Mouse (Mus musculus) monocyte, adult 5-6 weeks (primary cell): ENCODE data around the gene Dll1. TPM values are rescaled to one million over a fixed set of nuclear protein-coding genes. Genes with fewer than 3 reads are reported as not detected.

ENCODE experiments used
- ATAC-seq: fragments of 153-309, 156-312 bp; replicated peaks from 2 replicates; pipeline ENCODE4 v1.8.0; 2017; ENCODE audit warnings: mild to moderate bottlenecking; ENCODE audit not compliant: low TSS enrichment, insufficient number of reproducible peaks, severe bottlenecking, poor library complexity, low FRiP score
- total RNA-seq: library from RNA; stranded (forward); fragments of 200-1000, 200-491, 200-594 nt; gene quantifications from 3 replicates; pipeline ENCODE4 v1.2.3, GENCODE M21; 2017

Dll1 gene
- total RNA-seq, 1 experiment from 2014 or later, result 0.19 TPM

GRCm38 (mm10) chr17:15352869-15353610 lies 23.6 kb downstream of the Dll1 start:
- no peak for ATAC-seq

- no peak for ATAC-seq
Observed at GRCm38 (mm10) chr17:15350152-15350551, 26.5 kb downstream of the Dll1 start.

- ATAC-seq, result no peak
Observed at GRCm38 (mm10) chr17:15343071-15343822, 33.4 kb downstream of the Dll1 start.

GRCm38 (mm10) chr17:15337906-15338305 lies 38.8 kb downstream of the Dll1 start:
- ATAC-seq, result no peak

- no peak for ATAC-seq
Observed at GRCm38 (mm10) chr17:15329740-15330318, 46.8 kb downstream of the Dll1 start.

- ATAC-seq, result no peak
Observed at GRCm38 (mm10) chr17:15327106-15327505, 49.6 kb downstream of the Dll1 start.

GRCm38 (mm10) chr17:15325976-15326842 lies 50.5 kb downstream of the Dll1 start:
- ATAC-seq, result no peak

GRCm38 (mm10) chr17:15323191-15323834 lies 53.4 kb downstream of the Dll1 start:
- no peak for ATAC-seq

Other genes starting within 250 kb of the Dll1 start
- 25.5 to 42.6 TPM (median 29.4 TPM) in 3 replicates for gene Fam120b, start 19.3 kb upstream of the Dll1 start, total RNA-seq
- gene Psmb1, start 122.9 kb upstream of the Dll1 start, total RNA-seq, result 173 to 199 TPM (median 192 TPM) in 3 replicates
- gene Tbp, start 123.0 kb upstream of the Dll1 start, total RNA-seq, result 32.7 to 62.0 TPM (median 39.8 TPM) in 3 replicates
- gene Pdcd2, start 150.4 kb upstream of the Dll1 start, total RNA-seq, result 41.3 to 60.1 TPM (median 53.8 TPM) in 3 replicates
- 3.8 to 15.2 TPM (median 4.9 TPM) in 3 replicates for gene Prdm9, start 187.5 kb upstream of the Dll1 start, total RNA-seq